Mouse (Mus musculus) ES-CJ7 (cell line): ENCODE measurements at regions not wholly inside any gene's neighbourhood (a gene's known extent, or its start where the extent isn't known, plus 50 kb on each side); places are given as distances from the start of the nearest gene placed in this dataset.
A peak's percentile ranks its signal among the peaks of the same experiment; 100 is the strongest.

ENCODE experiments used
- DNase-seq: peaks from one replicate; pipeline ENCODE4 v3.0.0; 2011; ENCODE audit warnings: low read depth, low spot score

DNA sequence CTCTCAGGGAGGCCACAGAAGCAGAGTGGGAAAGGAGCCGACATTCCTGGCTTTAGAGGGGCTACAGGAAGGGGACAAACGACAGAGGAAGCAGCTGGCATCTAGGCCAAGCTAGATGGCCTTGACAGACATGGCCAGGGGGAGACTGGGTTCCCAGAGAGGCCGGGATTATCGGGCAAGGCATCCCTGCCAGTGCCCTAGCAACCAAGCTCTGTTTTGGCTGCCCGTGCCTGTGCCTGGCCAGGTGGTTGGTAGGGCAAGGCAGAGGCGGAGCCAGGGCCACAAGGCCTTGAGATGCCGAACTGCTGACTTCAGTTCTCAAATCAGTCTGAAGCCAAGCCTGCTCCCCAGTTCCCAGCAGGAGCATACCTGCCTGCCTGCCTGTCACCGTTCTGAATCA is 142.7 kb downstream of the Vegfa start:
- no peak for DNase-seq

GRCm38 (mm10) chr17:45889051-45889450 is 143.1 kb downstream of the Vegfa start:
- DNase-seq, result no peak

DNA sequence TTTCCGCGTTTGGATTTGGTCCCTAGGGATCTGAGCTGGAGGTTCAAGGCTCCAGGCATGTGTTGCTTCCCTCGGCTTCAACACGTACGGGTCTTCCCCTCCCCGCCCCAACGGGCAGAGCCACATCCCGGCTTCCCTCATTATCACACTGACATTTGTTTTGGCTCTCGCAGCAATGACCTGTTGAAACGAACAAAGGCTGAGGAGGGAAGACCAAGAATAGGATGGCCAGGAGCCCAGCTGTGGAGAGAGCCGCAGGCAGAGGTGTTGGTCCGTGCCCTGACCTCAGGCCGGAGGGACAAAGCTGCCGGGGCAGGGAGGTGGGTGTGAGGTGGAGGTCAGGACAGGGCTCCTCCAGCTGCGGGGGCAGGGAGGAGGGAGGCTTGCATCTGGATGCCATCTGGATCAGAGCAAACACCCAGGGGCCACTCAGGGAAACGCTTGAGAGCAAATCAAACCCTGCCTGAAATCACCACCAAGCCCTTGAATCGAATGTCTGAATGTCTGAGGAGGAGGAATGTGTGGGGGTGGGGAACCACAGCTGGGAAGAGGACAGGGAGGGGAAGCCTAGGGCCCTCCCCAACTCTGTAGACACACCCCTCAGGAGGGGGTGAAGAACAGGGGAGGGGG is 145.6 kb downstream of the Vegfa start:
- peak; percentile 61 for DNase-seq

- no peak for DNase-seq
Measured at GRCm38 (mm10) chr17:45885461-45886336, 146.5 kb downstream of the Vegfa start.

- no peak for DNase-seq
Measured at GRCm38 (mm10) chr17:45884021-45884722, 148.0 kb downstream of the Vegfa start.

DNA sequence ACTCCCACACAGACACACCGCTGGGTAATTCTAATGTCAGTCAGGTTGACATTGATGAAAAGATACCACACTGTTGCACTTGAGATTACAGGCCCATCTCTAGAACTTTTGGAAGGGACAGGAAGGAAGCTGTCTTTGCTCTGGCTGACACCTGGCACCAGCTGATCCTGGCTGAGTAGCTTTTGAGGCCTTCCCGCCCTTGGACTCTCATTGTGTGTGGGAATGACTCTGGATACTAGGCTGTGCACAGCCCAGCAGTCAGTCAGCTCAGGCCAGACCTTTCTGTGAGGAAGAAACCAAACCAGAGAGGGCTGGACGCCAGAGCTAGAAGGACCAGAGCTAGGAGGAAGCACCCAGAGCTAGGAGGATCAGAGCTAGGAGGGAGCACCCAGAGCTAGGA is 149.0 kb upstream of the 1600014C23Rik start:
- no peak for DNase-seq

- DNase-seq, result no peak
Measured at GRCm38 (mm10) chr17:45881284-45881683, 147.6 kb upstream of the 1600014C23Rik start.

DNA sequence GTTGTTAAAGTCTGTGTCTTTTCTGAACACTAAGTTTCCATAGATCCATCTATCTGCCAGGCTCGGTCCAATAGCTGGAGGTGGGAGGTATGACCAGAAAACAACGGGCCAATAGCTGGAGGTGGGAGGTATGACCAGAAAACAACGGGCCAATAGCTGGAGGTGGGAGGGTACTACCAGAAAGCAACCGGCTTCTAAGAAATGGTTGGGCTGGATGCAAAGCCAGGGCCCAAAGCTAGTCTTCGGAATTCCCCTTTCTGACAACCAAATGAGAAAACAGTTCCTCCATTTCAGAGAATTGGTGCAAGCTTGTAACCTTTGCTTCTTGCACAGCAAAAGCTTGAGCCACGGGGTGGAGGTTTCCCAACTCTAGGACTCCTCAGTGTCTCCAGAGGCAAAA is 147.1 kb upstream of the 1600014C23Rik start:
- no peak for DNase-seq

DNA sequence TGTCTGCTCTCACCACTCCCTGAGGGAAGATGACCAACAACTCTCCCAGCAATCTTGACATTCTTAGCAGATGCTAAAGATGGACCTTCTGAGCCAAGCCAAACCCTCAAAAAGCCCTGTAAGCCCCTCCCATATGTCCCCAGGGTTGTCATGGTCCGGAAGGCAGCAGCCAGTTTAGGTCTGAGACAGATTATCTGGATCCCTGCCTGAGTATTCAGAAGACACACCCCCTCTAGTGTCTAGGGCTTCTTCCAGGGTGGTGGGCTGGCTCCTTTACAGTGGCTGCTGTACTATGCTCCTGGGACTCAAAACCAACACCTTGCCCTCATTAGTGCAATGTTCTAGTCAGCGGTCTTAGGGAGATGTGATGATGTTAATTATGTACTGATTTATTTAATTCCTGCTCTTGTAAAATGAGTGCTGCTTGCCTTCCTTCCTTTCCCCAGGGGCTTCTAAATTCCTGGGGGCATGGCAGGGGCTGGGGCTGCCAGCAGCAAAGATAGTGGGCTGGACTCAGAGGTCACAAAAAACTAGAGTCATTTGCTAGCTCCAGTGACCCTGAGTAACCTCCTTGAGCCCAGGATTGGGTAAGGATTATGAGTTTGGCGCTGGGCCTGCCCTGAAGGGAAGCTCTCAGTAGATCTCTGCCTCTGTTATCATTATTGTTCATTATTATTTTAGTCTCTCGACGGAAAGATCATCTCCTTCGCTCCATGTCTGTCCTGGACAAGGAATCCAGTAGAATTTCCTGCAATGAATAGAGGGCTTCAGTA is 146.0 kb upstream of the 1600014C23Rik start:
- no peak for DNase-seq

DNA sequence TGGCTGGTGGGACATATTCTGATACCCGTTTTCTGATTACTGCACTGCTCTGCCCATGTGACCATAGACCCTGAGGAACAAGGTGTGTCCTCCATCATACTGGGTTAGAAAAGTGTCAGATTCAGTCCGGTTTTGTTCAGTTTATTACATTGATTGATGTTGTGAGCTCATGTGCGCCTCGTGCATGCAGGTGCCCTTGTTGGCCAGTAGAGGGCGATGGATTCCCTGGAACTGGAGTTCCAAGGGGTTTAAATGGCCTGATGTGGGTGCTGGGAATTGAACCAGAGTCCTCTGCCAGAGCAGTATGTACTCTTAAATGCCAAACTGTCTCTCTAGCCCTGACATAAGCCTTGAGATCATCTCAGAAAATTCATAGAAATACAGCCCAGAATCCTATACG is 144.8 kb upstream of the 1600014C23Rik start:
- DNase-seq, result peak; percentile 41

DNA sequence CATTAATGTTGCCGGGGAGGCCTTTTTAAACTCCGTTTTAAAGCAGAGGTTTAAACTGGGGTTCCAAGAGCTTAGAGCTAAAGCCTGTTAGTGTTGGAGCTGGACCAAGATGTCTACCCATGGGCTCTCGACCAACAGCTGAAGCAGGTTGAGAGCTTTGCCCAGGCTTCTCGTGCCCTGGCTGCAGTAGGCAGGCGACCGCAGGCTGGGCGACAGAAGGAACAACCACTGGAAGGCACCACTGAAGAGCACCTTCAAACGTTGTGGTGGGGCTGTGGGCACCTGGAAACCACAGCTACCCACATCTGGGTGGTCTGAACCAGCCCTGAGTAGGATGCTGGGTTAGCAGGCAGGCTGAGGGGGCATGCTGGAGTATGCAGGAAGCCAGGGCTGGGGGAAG is 141.7 kb upstream of the 1600014C23Rik start:
- no peak for DNase-seq

DNA sequence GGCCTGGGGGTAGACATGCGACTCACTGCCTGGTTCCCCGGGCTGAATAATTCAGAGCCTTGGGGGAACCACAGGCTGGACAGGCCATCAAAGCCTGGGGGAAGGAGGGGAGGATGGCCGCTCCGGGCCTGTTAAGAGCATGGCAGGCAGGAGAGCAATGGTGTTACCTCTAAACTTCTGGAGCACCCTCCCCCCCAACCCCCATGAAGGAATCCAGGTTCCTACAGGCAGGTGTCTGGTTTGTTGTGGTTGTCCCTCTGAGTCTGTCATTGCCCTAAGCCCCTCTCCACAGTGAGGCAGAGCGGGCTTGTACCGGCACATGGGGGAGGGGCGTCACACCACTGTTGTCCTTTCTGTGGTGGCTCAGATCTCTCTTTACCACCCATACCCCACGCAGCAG is 140.4 kb upstream of the 1600014C23Rik start:
- DNase-seq, result no peak

- DNase-seq, result peak; percentile 75
Measured at GRCm38 (mm10) chr17:45873200-45873955, 139.7 kb upstream of the 1600014C23Rik start.

- no peak for DNase-seq
Measured at GRCm38 (mm10) chr17:45871666-45872653, 138.3 kb upstream of the 1600014C23Rik start.

GRCm38 (mm10) chr17:45871067-45871466 is 137.4 kb upstream of the 1600014C23Rik start:
- DNase-seq, result no peak

- peak; percentile 33 for DNase-seq
Measured at GRCm38 (mm10) chr17:45869014-45869968, 135.6 kb upstream of the 1600014C23Rik start.

DNA sequence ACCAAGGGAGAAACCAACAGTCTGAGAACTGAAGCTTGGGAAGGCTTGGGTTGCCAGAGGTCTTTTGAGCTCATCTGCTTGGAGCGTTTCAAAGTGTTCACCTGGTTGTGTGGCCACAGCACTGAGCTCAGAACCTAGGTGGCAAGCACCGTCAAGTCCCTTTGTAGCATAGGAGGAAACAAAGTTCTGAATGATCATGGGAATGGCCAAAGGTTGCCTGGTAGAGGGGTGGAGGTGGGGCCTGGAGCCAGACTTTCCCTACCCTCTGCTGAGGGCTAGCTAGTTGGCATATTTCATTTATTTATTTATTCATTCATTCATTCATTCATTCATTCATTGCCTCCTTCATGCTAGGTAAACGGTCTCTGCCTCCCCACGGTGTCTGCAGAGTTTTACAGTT is 134.9 kb upstream of the 1600014C23Rik start:
- DNase-seq, result no peak

GRCm38 (mm10) chr17:45867727-45868126 is 134.1 kb upstream of the 1600014C23Rik start:
- no peak for DNase-seq
